Mouse (Mus musculus) kidney, adult 2 months (tissue): ENCODE results near the gene AY761185.

ENCODE experiments used
- CTCF ChIP-seq: fragments of 200-500 bp; conservative IDR thresholded peaks from 2 replicates; pipeline ENCODE4 v1.5.1; 2011; ENCODE audit warnings: low read depth, mild to moderate bottlenecking, control low read depth, low read length, moderate library complexity, mixed read lengths; ENCODE audit not compliant: insufficient read depth, insufficient read length
- POLR2A ChIP-seq: fragments of 200-500 bp; IDR thresholded peaks from one replicate; pipeline ENCODE4 v1.6.1; 2011; ENCODE audit warnings: low read depth, low read length, control low read depth

DNA sequence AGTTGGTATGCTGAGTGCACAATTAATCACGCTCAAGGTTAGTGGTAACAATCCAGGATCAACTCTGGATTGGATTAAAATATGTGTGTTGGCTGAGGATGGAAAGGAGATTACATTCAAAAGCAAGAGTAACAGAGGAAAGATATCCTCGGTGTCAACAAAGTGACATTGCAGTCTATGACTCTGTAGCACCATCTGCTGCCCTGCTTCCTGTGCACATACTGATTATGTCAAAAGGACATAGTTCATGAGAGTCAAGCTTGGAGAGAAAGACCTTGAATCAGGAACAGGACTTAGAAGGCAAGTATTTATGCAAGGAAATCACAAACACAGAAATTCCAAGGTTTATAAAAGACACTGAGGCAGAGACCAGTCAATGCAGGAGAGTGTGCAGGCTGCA is 20.0 kb upstream of the AY761185 start:
- TF ChIP-seq CTCF (no peak), POLR2A (no peak)
